ENCODE assay signal across 13 mouse cellular contexts in the genomic region with DNA sequence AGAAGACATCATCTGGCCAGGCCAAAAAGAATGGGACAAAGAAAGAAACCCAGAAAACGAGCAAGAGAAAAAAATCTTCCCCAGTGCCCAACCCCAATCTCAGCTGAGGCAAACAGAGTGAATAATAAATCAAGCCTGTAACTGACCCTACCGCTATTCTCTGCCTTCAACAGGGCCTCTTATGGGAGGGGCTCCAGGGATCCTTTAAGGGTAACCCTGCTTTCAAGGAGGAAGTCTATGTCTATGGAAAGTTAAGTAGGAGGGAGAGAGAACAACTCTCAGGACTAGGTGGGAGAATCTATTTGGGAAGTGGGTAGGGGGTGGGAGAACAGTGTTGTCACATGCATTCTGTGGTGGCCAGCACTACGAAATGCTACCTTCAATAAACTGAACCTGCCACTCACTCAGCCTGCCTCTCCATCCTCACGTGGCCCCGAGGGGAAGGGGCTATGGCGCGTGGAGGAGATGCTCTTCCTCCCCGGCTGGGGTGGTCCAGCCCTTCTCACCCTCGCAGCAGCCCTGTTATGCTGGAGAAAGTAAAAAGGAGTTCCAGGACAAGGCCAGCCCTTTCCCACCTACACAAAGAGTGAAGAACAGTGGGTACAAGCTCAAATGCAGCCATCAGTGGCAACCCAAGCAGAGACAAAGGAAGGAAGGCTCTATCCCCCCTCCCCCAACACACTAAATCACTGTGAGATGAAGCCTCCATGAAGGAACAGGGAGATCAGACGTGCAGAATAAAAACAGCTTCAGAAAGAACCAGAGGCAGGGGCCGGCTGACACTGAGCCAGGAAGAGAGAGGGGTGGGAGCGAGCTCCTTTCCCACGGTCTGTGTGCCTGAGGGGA. TPM values are rescaled to one million over a fixed set of nuclear protein-coding genes. Genes with fewer than 3 reads are reported as not detected.
DNase-seq lines count a peak whose midpoint lies in the region; ATAC-seq and TF ChIP-seq lines count a peak whose summit lies in the region.
"Had no signal": no experiment of that assay in that cellular context is flagged by ENCODE, and none has a peak within 500 bp of the region (broad histone marks: within the 10 kb centered on the region; RNA-seq: fewer than 3 reads in every experiment).

No protein-coding gene starts in this region.

- WGBS in kidney, postnatal 0 days: 24% methylated on average over 13 of the region's 13 CpGs
- WGBS in hindbrain, embryonic 10.5 days: 76% methylated on average over 13 of the region's 13 CpGs
- WGBS in midbrain, embryonic 12.5 days: 82% methylated on average over 13 of the region's 13 CpGs
- WGBS in stomach, embryonic 15.5 days: 48% methylated on average over 13 of the region's 13 CpGs

- ATAC-seq in kidney, postnatal 0 days (replicated peaks; ENCODE audit: low FRiP score, low read depth): no peak; the same call in 1 of the 2 replicates
- no peak for ATAC-seq in midbrain, embryonic 12.5 days (ENCODE audit: low FRiP score, low read depth)
- ATAC-seq in stomach, embryonic 15.5 days (ENCODE audit: insufficient read depth, low FRiP score, low read depth): no peak

- H3K9me3 ChIP-seq in kidney, postnatal 0 days (replicated peaks; ENCODE audit: low read length): no peaks in the 10 kb centered on the region
- H3K9me3 ChIP-seq in hindbrain, embryonic 10.5 days: no peaks in the 10 kb centered on the region
- no peaks in the 10 kb centered on the region for H3K9me3 ChIP-seq in midbrain, embryonic 12.5 days
- no peaks in the 10 kb centered on the region for H3K9me3 ChIP-seq in stomach, embryonic 15.5 days
- H3K9me3 ChIP-seq: liver, embryonic 13.5 days had no signal

- H3K27me3 ChIP-seq in kidney, postnatal 0 days (ENCODE audit: insufficient read depth, low read length): no peaks in the 10 kb centered on the region
- H3K27me3 ChIP-seq in hindbrain, embryonic 10.5 days (ENCODE audit: insufficient read depth, poor library complexity, severe bottlenecking): no peaks in the 10 kb centered on the region
- H3K27me3 ChIP-seq in midbrain, embryonic 12.5 days: no peaks in the 10 kb centered on the region
- H3K27me3 ChIP-seq in stomach, embryonic 15.5 days (replicated peaks): no peaks in the 10 kb centered on the region
- H3K27me3 ChIP-seq: liver, embryonic 13.5 days had no signal

- DNase-seq in kidney, postnatal 0 days (ENCODE audit: low spot score): peak; percentile 78
- DNase-seq in kidney, adult 8-10 months: no peak
- no peak for DNase-seq in hindbrain, embryonic 10.5 days (ENCODE audit: low spot score)
- DNase-seq in frontal cortex, postnatal 10 days (ENCODE audit: low spot score in 2 of 2): no peak
- DNase-seq in cerebellum, postnatal 10 days: no peak
- DNase-seq: adrenal gland, postnatal 10 days; cerebellum, adult 11 months; gastrocnemius, postnatal 10 days; kidney, adult 18-20 months; liver, embryonic 13.5 days had no signal

- H3K9ac ChIP-seq in kidney, postnatal 0 days (ENCODE audit: low read depth, low read length): peak overlapping the region; percentile 18; the same call in 1 of the 2 replicates
- no peak overlapping the region for H3K9ac ChIP-seq in midbrain, embryonic 12.5 days (replicated peaks)
- no peak overlapping the region for H3K9ac ChIP-seq in stomach, embryonic 15.5 days
- H3K9ac ChIP-seq: liver, embryonic 13.5 days had no signal

- no peak overlapping the region for H3K4me2 ChIP-seq in kidney, postnatal 0 days (ENCODE audit: low read length)
- no peak overlapping the region for H3K4me2 ChIP-seq in midbrain, embryonic 12.5 days (replicated peaks)
- no peak overlapping the region for H3K4me2 ChIP-seq in stomach, embryonic 15.5 days
- H3K4me2 ChIP-seq: liver, embryonic 13.5 days had no signal

- no peak for TF ChIP-seq CTCF in kidney, postnatal 0 days (IDR thresholded peaks at IDR 0.05; ENCODE audit: low read depth)

- H3K4me3 ChIP-seq in kidney, postnatal 0 days (replicated peaks; ENCODE audit: low read depth, low read length): no peak overlapping the region
- H3K4me3 ChIP-seq in hindbrain, embryonic 10.5 days: no peak overlapping the region
- H3K4me3 ChIP-seq in midbrain, embryonic 12.5 days: no peak overlapping the region
- H3K4me3 ChIP-seq in stomach, embryonic 15.5 days (replicated peaks): no peak overlapping the region
- H3K4me3 ChIP-seq: liver, embryonic 13.5 days; myocyte had no signal

- H3K27ac ChIP-seq in kidney, postnatal 0 days: peak overlapping the region; percentile 57
- peak overlapping the region; percentile 66 for H3K27ac ChIP-seq in hindbrain, embryonic 10.5 days
- H3K27ac ChIP-seq in midbrain, embryonic 12.5 days (replicated peaks): peak overlapping the region; percentile 42; the same call in 1 of the 2 replicates
- H3K27ac ChIP-seq in stomach, embryonic 15.5 days: peak overlapping the region; percentile 26; the same call in 1 of the 2 replicates
- H3K27ac ChIP-seq: liver, embryonic 13.5 days had no signal

- H3K36me3 ChIP-seq in kidney, postnatal 0 days (ENCODE audit: insufficient read depth, low read length): peaks cover 39% of the 10 kb centered on the region
- H3K36me3 ChIP-seq in hindbrain, embryonic 10.5 days: peaks cover 81% of the 10 kb centered on the region
- peaks cover 59% of the 10 kb centered on the region for H3K36me3 ChIP-seq in midbrain, embryonic 12.5 days
- peaks cover 42% of the 10 kb centered on the region for H3K36me3 ChIP-seq in stomach, embryonic 15.5 days

- peaks cover 3% of the 10 kb centered on the region; the same call in 1 of the 2 replicates for H3K4me1 ChIP-seq in kidney, postnatal 0 days (replicated peaks; ENCODE audit: insufficient read depth, low read length)
- H3K4me1 ChIP-seq in hindbrain, embryonic 10.5 days (replicated peaks): peaks cover 16% of the 10 kb centered on the region
- no peaks in the 10 kb centered on the region; the same call in 1 of the 2 replicates for H3K4me1 ChIP-seq in midbrain, embryonic 12.5 days
- H3K4me1 ChIP-seq in stomach, embryonic 15.5 days: peaks cover 8% of the 10 kb centered on the region; the same call in 1 of the 2 replicates

RNA-seq across cellular contexts. Expression of a gene that starts 12.4 kb away (rescaled TPM):
- 3.1 and 3.2 TPM in 2 replicates for polyA plus RNA-seq in kidney, postnatal 0 days (2015; fragmentation: Nextera tagmentation; extraction: Ambion mirVana)
- polyA plus RNA-seq in hindbrain, embryonic 10.5 days (2016; fragmentation: Nextera tagmentation; extraction: Ambion mirVana): 1.6 and 1.8 TPM in 2 replicates
- 1.4 and 2.3 TPM in 2 replicates for polyA plus RNA-seq in midbrain, embryonic 12.5 days (2016; fragmentation: Nextera tagmentation; extraction: Ambion mirVana)
- 2.9 and 3.0 TPM in 2 replicates for polyA plus RNA-seq in stomach, embryonic 15.5 days (2015; fragmentation: Nextera tagmentation; extraction: Ambion mirVana)

RNA-seq across cellular contexts. Expression of a gene that starts 17.4 kb away (rescaled TPM):
- polyA plus RNA-seq in kidney, postnatal 0 days (2015; fragmentation: Nextera tagmentation; extraction: Ambion mirVana): 129 and 131 TPM in 2 replicates
- polyA plus RNA-seq in hindbrain, embryonic 10.5 days (2016; fragmentation: Nextera tagmentation; extraction: Ambion mirVana): 71.8 and 80.5 TPM in 2 replicates
- 54.9 and 68.1 TPM in 2 replicates for polyA plus RNA-seq in midbrain, embryonic 12.5 days (2016; fragmentation: Nextera tagmentation; extraction: Ambion mirVana)
- polyA plus RNA-seq in stomach, embryonic 15.5 days (2015; fragmentation: Nextera tagmentation; extraction: Ambion mirVana): 111 and 120 TPM in 2 replicates

RNA-seq across cellular contexts. Expression of a gene that starts 22.2 kb away (rescaled TPM):
- polyA plus RNA-seq in kidney, postnatal 0 days (2015; fragmentation: Nextera tagmentation; extraction: Ambion mirVana): 1,409 and 1,636 TPM in 2 replicates
- polyA plus RNA-seq in hindbrain, embryonic 10.5 days (2016; fragmentation: Nextera tagmentation; extraction: Ambion mirVana): 1,007 and 1,099 TPM in 2 replicates
- polyA plus RNA-seq in midbrain, embryonic 12.5 days (2016; fragmentation: Nextera tagmentation; extraction: Ambion mirVana): 905 and 958 TPM in 2 replicates
- polyA plus RNA-seq in stomach, embryonic 15.5 days (2015; fragmentation: Nextera tagmentation; extraction: Ambion mirVana): 1,236 and 1,312 TPM in 2 replicates

RNA-seq across cellular contexts. Expression of a gene that starts 29.1 kb away (rescaled TPM):
- polyA plus RNA-seq in kidney, postnatal 0 days (2015; fragmentation: Nextera tagmentation; extraction: Ambion mirVana): 43.4 and 46.6 TPM in 2 replicates
- polyA plus RNA-seq in hindbrain, embryonic 10.5 days (2016; fragmentation: Nextera tagmentation; extraction: Ambion mirVana): 7.0 and 8.9 TPM in 2 replicates
- polyA plus RNA-seq in midbrain, embryonic 12.5 days (2016; fragmentation: Nextera tagmentation; extraction: Ambion mirVana): 6.0 and 8.0 TPM in 2 replicates
- 29.8 and 30.8 TPM in 2 replicates for polyA plus RNA-seq in stomach, embryonic 15.5 days (2015; fragmentation: Nextera tagmentation; extraction: Ambion mirVana)

RNA-seq across cellular contexts. Expression of a gene that starts 29.1 kb away (rescaled TPM):
- 18.2 and 19.9 TPM in 2 replicates for polyA plus RNA-seq in kidney, postnatal 0 days (2015; fragmentation: Nextera tagmentation; extraction: Ambion mirVana)
- polyA plus RNA-seq in hindbrain, embryonic 10.5 days (2016; fragmentation: Nextera tagmentation; extraction: Ambion mirVana): 11.3 and 12.1 TPM in 2 replicates
- 8.2 and 9.4 TPM in 2 replicates for polyA plus RNA-seq in midbrain, embryonic 12.5 days (2016; fragmentation: Nextera tagmentation; extraction: Ambion mirVana)
- polyA plus RNA-seq in stomach, embryonic 15.5 days (2015; fragmentation: Nextera tagmentation; extraction: Ambion mirVana): 15.4 and 18.2 TPM in 2 replicates
